Mouse (Mus musculus): ENCODE measurements around the gene Tbl2.

Gene Tbl2

DNA sequence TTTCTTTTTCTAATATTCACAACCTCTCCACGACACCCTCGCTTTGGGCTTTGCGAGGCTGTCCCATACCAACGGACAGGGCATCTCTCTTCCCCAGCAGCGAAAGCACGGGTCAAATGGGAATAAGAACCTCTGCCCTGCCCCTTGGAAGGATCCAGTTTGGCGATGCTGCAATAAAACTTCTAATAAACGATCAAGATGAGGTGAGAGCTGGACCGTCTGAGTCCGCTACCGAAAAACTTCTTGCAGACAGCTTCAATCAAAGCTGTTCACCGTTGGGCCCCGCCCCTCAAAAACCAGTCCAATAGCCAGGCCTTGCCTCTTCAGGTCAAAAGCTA lies 773 bp upstream of the Tbl2 start:
- no peak for DNase-seq (ENCODE audit: extremely low read depth, low read depth)

DNA sequence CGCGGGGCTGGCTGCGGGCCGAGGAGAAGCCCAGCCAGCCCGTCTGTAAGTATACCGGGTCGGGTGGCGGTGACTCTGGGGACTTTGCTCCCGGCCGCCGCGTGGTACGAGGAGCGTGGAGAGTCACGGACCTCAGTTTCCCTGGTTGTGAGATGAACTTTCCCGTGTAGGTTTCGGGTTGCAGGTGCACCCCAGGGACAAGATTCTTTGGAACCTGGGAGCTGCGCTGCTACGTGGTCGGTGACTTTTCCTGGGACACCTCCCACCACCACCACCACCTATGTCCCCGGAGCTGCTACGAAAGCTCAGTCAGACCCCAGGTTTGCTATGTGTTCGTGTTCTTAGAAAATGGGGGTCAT lies 342 bp downstream of the Tbl2 start:
- DNase-seq (ENCODE audit: extremely low read depth, low read depth) = no peak

DNA sequence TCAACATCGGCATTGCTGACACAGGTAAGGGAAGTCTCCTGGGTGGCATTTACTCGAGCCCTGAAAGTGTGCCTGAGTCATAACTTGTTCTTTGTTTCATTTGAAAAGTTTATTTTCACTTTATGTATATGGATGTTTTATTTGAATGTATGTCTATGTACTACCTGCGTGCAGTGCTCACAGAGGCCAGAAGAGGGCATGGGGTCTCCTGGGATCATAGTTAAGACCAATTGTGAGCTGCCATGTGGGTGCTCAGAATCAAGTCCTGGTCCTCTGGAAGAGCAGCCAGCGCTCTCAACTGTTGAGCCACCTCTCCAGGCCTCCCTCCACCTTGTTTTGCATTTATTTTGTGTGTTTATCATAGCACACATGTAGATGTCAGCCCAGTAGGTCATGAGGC lies 7.0 kb downstream of the Tbl2 start:
- DNase-seq (ENCODE audit: extremely low read depth, low read depth) = no peak

DNA sequence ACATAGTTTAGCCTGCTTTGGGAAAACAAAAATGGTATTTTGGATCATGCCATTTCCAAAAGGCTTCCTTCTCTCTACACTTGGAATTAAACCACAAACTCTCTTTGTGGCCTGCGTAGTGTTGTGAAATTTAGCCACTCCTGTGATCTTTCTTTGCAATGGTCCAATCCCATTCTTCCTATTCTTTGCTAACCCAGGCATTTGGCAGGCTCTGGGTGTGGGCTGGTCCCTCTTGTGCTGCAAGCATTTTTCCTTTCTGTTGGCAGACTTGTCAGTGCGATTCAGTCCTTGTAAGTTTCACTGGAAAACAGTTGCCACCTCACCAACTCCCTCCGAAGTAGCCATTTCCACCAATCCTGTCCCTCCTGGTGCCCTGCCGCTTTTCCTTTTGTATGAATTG lies 11.8 kb downstream of the Tbl2 start:
- DNase-seq (ENCODE audit: extremely low read depth, low read depth) = no peak

DNA sequence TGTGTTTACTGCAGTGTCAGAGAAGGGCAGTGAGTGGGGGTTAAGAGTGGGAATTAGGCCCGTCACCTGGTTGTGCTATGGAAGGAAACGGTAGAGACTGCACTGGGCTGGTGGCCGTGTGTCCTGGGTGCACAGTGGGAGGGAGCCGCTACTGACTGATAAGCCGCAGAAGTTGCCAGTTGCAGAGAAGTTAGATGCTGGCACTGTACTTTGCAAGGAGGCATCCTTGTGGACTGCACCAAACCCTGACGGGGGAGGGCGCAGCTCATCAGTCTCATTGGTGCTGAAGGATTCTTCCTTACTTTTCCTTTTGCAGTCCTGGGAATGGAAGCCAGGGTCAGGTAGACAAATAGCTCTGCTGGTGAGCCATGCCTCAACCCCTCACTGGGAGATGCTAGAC lies 12.2 kb downstream of the Tbl2 start:
- DNase-seq (ENCODE audit: extremely low read depth, low read depth) = no peak

DNA sequence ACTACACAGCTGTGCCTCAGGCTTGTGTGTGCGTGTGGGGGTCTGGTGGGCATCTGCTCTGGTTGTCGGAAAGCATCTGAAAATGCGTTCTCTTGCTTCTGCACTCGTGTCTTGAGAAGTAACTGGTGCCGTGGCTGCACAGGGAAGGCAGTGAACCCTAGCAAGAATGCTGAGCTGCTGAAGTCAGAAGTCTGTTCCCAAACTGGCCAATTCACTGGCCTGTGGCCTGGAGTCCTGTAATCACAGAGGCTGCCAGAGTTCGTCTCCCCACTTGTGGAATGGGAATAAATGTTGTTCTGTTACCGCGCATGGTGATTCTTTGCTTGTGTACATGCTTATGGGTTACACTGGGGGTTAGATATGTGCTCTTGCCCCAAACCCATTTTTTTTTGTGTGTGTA lies 12.9 kb downstream of the Tbl2 start:
- no peak for DNase-seq (ENCODE audit: extremely low read depth, low read depth)

DNA sequence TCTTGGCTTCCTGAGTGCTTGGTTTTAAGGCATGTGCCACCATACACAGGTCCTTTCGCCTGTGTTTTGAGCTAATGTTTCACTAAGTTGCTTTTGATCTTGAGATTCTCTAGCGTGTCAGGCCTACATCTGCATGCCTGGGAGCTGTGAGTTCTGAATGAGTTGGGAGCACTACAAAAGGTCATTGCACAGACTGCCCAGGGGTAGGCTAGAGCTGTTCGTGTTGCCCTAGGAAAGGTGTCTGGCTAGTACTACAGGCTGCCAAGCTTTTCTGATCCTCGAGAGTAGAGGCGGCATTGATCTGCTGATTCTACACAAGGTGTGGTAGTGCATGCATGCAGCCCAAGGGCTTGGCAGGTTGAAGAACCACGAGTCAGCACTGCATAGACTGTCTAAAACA lies 13.4 kb downstream of the Tbl2 start:
- no peak for DNase-seq (ENCODE audit: extremely low read depth, low read depth)

DNA sequence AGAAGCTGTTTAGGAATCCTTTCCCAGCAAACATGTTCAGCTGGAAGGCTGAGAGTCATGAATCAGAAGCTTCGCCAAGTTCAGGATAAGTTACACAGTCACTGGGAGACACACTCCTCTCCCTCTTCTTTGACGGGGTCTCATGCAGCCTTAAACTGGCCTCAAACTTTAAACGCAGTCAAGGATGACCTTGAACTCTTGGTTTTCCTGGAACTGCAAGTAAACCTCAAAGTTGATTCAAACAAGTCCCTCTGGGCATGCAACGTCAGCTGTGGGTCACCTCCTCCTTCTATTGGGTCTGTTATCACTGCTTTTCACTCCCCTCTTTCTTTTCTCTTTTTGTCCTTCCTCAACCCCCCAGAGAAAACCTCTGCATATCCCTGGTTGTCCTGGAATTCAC lies 17.5 kb downstream of the Tbl2 start:
- DNase-seq (ENCODE audit: extremely low read depth, low read depth) = no peak

DNA sequence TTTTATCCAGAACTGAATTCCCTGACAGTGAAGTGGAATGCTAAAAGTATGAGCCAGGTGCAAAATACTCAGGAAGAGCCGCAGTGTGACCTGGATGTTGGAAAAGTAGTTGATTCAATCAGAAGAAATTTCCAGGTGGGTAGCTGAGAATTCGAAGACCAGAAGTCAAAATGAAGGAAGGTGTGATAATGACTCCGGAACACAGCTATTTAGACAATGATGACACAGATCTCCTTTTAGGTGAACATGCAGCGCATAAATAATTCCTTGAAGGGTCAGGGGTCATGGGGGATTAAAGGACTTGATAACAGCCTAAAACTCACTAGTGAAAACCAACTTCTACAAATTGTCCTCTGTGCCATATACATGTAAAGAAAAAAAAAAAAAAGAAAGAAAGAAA lies 18.0 kb downstream of the Tbl2 start:
- DNase-seq (ENCODE audit: extremely low read depth, low read depth) = no peak

DNA sequence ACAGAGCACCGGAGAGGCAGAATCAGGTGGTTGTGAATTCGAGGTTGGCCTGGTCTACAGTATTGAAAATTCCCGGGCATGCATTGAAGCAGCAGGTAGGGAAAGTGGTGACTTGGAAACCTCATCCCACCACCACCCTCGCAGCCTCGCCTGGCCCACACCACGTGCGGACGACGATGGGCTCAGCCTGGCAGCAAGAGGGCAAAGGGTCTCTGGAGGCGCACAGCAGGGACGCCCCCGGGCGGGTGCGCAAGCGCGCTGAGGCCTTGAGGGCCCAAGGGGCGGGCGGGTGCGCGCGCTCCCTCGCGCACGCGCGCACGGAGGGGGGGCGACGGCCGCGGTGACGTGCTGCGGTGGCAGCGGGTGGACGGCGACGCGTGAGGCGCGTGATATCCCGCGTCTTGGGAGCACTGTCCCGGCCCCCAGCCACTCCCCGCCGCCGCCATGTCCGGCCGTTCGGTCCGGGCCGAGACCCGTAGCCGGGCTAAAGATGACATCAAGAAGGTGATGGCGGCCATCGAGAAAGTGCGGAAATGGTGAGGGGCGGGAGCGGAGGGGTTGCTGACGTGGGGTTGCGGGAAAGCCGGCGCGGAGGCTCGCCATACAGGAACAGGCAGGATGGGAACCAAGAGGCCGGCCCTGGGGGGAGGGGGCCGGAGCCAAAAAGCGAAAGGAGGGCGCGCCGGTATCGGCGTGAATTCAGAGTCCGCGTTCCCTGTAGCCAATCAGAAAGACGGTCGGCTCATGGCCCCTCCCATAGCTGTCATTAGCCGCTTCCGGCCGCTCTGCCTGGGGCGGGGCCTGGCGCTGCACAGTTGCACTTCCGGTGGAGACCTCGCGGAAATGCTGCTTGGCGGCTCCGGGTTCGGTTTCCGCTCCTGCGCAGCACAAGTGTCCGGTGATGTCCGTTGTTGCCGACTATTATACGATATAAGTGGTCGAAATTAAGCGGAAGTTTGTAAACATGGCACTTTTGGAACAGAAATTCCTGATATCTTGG lies 18.9 kb downstream of the Tbl2 start, which contains the start of gene Bcl7b:
Gene Bcl7b (plus strand): TSS at position 221 of the 1,000 bp plus-strand sequence.
- DNase-seq (ENCODE audit: extremely low read depth, low read depth) = peak; percentile 89

DNA sequence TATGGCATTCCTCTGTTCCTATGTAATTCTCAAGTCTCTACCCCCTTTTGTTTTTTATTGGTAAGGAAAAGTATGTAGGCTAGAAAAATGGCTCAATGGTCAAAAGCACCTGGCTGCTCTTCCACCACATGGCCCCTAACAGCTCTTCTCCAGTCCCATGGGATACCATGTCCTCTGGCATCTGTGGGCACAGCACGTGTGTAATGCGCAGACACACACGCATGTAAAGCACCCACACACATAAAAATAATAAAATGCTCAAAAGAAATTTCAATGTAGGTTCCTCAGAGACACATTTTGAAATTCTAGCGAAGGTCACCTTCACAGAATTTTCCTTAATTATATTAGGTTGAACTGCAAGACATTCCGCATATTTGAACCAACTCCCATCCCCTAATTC lies 20.0 kb downstream of the Tbl2 start:
- DNase-seq (ENCODE audit: extremely low read depth, low read depth) = no peak

DNA sequence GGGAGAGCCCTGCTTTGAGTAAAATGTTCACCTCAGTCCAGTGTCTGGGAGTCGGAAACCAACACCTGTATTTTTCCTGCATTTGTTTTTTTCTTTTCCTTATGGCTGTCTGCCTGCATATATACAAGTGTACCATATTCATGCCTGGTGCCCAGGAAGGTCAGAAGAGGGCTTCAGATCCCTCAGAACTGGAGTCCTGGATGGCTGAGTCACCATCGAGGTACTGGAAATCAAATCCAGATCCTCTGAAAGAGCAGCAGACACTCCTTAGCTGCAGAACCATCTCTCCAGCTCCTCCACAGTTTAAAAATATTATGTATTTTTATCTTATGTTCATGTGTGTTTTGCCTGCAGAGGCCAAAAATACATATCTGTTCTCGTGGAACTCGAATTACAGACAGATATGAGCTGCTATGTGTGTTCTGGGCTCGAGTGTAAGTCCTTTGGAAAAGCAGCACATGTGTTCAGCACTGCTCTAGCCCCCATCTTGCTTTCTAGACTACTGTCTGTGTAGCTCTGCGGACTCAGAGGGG lies 22.3 kb downstream of the Tbl2 start:
- DNase-seq (ENCODE audit: extremely low read depth, low read depth) = no peak

DNA sequence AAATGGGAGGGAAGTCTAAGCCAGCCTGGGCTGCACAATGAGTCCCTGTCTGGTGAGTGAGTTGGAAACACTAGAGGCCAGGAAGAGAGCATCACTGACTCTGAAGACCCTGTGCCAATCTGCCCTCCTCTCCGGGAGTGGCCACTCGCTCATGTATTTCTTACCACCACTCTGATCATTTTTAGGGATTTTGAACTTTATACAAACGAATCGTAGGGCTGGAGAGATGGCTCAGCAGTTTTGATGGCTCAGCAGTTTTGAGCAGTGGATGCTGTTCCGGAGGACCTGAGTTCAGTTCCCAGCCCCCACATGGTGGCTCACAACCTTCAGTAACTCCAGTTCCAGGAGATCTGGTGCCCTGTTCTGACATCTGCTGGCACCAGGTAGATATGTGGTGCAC lies 23.5 kb downstream of the Tbl2 start:
- no peak for DNase-seq (ENCODE audit: extremely low read depth, low read depth)

DNA sequence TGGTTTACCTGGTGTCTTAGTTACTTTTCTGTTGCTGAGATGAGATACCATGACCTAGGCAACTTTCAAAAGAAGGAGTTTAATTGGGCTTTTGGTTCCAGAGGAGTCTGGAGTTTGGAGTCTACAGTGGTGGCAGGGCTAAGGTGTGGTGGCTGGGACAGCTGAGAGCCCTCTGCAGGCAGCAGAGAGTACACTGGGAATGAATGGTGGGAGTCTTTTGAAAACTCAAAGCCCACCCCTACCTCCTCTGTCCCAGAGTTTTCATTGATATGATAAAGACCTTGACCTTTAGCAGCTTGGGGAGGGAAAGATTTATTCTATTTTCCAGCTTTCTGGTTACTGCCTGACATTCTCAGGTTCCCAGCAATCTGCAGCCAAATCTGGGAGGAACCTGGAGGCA lies 25.6 kb downstream of the Tbl2 start:
- no peak for DNase-seq (ENCODE audit: extremely low read depth, low read depth)

DNA sequence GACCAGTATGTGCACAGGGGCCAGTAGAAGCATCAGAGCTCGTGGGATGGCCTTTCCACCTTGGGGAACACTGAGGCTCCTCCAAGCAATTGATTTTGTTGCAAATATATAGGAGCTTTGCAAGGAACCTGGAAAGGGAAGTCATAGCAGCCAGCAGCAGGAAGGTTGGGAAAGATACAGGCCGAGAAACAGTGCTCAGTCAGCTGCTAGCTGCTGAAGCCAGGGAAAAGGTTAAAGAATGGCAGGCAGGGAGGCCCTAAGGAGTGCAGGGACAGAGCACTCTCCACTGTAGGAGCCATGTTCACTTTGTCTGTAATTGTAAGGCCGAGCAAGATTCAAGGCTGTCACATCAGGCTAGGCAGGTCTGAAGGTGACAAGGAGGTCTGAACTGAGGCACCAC lies 29.1 kb downstream of the Tbl2 start:
- no peak for DNase-seq (ENCODE audit: extremely low read depth, low read depth)

DNA sequence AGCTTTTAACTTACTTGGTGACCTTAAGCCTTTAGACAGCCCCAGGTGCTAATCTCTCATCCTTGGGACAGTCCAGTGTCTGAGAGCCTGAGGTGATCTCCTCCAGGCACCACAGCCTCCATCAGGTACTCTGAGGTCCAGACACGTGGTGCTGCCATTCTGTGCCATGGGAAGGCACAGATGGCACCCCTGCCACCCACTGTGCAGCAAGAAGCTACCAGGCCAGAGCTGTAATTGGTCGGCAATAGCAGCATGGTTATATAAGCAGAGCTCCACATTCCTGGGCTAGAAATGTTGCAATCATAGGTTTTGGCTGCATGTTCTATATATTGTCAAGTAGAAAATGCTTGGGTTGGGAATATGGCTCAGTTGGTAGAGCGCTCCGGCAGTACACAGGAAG lies 29.5 kb downstream of the Tbl2 start:
- no peak for DNase-seq (ENCODE audit: extremely low read depth, low read depth)

DNA sequence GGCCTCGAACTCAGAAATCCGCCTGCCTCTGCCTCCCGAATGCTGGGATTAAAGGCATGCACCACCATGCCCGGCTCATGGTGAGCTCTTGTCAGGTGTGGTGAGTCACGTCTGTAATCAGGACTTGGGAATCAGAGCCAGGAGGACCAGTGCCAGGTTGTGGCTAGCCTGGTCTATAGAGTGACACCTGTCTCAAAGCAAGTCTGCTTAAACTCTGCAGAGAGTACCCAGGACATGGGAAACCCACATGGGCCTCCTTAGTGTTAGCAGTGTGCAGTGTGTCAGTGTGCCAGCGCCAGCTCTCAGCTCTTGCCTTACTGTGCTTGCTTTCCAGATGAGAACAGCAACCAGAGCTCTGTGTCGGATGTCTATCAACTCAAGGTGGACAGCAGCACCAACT lies 30.2 kb downstream of the Tbl2 start:
- no peak for DNase-seq (ENCODE audit: extremely low read depth, low read depth)

DNA sequence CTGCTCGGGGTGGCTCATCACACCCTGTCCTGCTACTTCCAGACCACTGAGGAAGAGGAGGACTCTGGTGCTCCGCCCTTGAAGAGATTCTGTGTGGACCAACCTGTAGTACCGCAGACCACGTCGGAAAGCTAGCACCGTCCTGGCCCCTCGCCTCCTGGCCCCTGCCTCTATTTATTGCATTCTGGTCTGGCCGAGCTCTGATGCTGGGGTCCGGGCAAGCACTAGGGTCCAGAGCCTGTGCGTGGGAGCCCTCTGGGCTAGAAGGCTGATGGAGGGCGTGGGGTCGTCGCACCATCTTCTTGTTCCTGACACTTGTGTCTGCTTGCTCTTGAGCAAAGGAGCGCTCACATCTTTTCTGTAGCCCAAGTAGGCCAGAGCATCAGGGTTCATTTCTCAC lies 31.3 kb downstream of the Tbl2 start:
- no peak for DNase-seq (ENCODE audit: extremely low read depth, low read depth)

DNA sequence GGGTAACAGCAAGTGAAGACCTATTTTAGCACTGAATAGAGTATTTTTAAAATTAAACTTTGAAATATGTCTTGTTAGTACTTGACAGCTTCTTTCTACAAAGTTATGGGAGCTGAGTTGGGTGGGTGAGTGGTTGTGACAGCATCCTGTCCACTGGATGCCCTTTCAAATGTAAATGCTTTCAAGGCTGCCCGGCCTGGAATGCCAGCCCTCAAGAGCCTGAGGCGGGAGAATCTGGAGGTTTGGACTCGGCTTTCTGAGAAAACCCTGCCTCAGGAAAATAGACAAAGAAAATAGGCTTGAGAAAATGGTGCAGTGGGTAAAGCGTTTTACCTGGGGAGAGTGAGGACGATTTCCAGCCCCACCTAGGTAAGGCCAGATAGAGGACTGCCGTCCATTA lies 32.3 kb downstream of the Tbl2 start:
- DNase-seq (ENCODE audit: extremely low read depth, low read depth) = no peak

DNA sequence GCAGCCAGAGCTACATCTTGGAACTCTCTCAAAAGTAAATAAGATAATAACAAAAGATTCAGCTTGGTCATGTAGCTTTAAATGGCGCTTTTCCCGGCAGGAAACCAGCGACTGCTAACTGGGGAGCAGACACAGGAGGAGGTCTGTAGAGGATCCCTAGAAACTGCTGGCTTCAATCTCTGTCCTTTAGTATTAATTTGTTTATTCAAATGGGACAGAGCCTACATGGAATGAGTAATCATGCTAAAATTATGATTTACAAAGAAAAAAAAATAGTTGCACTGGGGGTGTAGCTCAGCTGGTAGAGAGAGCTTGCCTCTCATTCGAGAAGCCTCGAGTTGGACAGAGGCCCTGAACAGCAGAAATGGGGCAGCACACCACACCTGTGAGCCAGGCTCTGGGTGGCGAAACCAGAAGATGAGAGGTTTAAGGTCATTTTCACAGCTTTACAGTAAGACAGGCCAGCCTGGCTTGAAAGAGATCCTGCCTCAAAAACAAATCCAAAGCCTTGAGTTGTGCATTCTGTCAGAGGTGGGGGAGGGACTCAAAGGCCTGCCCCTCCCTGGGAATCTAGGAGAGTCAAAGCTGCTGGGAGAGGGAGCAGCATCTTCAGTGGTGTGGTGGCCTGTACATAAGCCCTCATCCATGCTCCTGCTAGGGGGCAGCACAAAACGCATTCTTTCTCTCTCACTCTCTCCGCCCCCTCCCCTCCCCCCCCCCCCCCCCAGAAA lies 33.8 kb downstream of the Tbl2 start:
- no peak for DNase-seq (ENCODE audit: extremely low read depth, low read depth)

DNA sequence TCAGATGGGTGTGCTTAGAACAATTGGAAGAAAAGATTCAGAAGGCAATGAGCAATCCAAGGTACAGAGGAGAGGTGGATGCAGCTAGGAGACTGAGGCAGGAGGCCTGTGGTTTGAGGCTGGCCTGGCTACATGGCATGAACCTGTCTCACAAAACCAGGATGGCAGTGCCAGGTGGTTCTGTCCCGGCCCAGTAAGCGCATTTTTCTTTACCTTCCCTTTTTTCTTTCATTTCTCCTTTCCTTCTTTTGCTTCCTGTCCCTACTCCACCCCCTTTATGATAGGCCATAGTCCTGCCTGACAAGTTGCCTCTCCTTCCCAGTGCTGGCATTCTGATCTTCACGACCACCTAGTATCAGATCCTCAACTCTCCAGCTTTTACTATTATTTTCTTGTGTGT lies 35.6 kb downstream of the Tbl2 start:
- no peak for DNase-seq (ENCODE audit: extremely low read depth, low read depth)

DNA sequence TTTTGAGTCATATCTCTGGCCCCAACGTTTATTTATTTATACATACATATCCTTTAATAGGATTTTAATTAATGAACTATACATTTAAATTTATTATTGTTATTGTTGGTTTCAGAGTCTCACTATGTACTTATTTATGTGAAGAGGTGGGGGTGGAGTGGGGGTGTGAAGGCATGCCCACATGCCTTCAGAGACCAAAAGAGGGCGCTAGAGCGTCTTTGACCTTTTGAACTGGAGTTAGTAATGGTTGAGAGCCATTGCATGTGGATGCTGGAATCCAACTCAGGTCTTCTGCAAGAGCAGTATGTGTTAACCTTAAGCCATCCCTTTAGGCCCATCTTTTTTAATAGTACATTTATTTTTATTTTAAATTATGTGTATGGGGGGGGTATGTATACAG lies 36.1 kb downstream of the Tbl2 start:
- DNase-seq (ENCODE audit: extremely low read depth, low read depth) = no peak

DNA sequence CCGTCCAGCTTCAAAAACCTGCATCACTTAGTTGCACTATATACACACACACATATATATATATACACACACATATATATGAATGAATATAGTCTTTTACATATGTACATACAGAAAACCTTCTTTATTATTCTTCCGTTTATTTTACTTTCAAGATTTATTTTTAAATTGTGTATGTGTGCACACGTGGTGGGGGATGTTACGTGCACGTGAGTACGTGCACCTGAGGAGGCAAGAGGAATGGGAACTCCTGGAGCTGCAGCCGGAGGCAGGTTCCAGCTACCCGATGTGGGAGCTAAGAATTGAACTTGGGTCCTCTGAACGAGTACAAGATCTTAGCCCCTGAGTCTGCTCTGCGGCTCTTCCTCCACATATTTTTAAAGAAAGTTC lies 36.8 kb downstream of the Tbl2 start:
- DNase-seq (ENCODE audit: extremely low read depth, low read depth) = no peak
